Mouse (Mus musculus): ENCODE results near the gene Acot6.

- TF ChIP-seq POLR2A (IDR thresholded peaks at IDR 0.05; ENCODE audit: borderline replicate concordance, control insufficient read depth, low read depth, low read length): no peak
- no peak for TF ChIP-seq CTCF (IDR thresholded peaks at IDR 0.05; ENCODE audit: control insufficient read depth, insufficient read depth, low read length)
Observed at GRCm38 (mm10) chr12:84064621-84065020, 35.8 kb upstream of the Acot6 start.
